Mouse (Mus musculus): Measurements from ENCODE around the gene Olfr370. TPM values are rescaled to one million over a fixed set of nuclear protein-coding genes. Genes with fewer than 3 reads are reported as not detected.
A peak's percentile ranks its signal among the peaks of the same experiment; 100 is the strongest.
"Not testable (repeated sequence)": the region's sequence is repeated elsewhere in the genome, so short reads cannot be mapped to it uniquely, and the experiment has no call there.

Gene Olfr370
- polyA plus RNA-seq, 2 experiments: not detected

- peaks cover under 1 to 15% of the 10 kb centered on the region in 2 experiments for H3K4me1 ChIP-seq (replicated peaks; ENCODE audit: control insufficient read depth in 2 of 2, insufficient read depth in 2 of 2, low read length in 1 of 2)
- no peak overlapping the region for H3K27ac ChIP-seq
- H3K36me3 ChIP-seq (replicated peaks; ENCODE audit: control insufficient read depth, insufficient read depth, low read depth): peaks cover 28% of the 10 kb centered on the region
- TF ChIP-seq EP300 (IDR thresholded peaks at IDR 0.05; ENCODE audit: low read depth): no peak
- TF ChIP-seq CTCF (IDR thresholded peaks at IDR 0.05; ENCODE audit: low read depth): no peak
- no peaks in the 10 kb centered on the region for H3K27me3 ChIP-seq (ENCODE audit: control insufficient read depth, insufficient read depth, low read length)
- WGBS (ENCODE audit: insufficient replicate concordance): 78% methylated on average over 13 of the region's 15 CpGs
- H3K4me3 ChIP-seq (ENCODE audit: insufficient read depth in 1 of 2, low read depth in 2 of 2, low read length in 2 of 2): no peak overlapping the region
- ATAC-seq (ENCODE audit: insufficient read depth) (no peak), DNase-seq (ENCODE audit: low read depth in 3 of 3, low spot score in 3 of 3) (no peak)
- H3K4me2 ChIP-seq (ENCODE audit: low read depth): no peak overlapping the region
- H3K9ac ChIP-seq (replicated peaks): no peak overlapping the region
- no peaks in the 10 kb centered on the region for H3K9me3 ChIP-seq (ENCODE audit: control insufficient read depth, low read length)
Observed at GRCm38 (mm10) chr8:83570272-83571000, 34.9 kb downstream of the Olfr370 start.

GRCm38 (mm10) chr8:83571001-83571340 is 35.4 kb downstream of the Olfr370 start:
- WGBS (ENCODE audit: insufficient replicate concordance): 72% methylated on average over 7 of the region's 7 CpGs
- not testable (repeated sequence) for H3K4me2 ChIP-seq (ENCODE audit: low read depth); H3K4me3 ChIP-seq (ENCODE audit: insufficient read depth in 1 of 2, low read depth in 2 of 2, low read length in 2 of 2); DNase-seq (ENCODE audit: low read depth in 3 of 3, low spot score in 3 of 3); H3K4me1 ChIP-seq (replicated peaks; ENCODE audit: control insufficient read depth in 2 of 2, insufficient read depth in 2 of 2, low read length in 1 of 2); H3K9ac ChIP-seq (replicated peaks); H3K27me3 ChIP-seq (ENCODE audit: control insufficient read depth, insufficient read depth, low read length); H3K27ac ChIP-seq; ATAC-seq (ENCODE audit: insufficient read depth); H3K9me3 ChIP-seq (ENCODE audit: control insufficient read depth, low read length)
- peaks cover 28% of the 10 kb centered on the region for H3K36me3 ChIP-seq (replicated peaks; ENCODE audit: control insufficient read depth, insufficient read depth, low read depth)

GRCm38 (mm10) chr8:83571791-83572190 is 36.2 kb downstream of the Olfr370 start:
- Histone ChIP-seq H3K4me2 (ENCODE audit: low read depth) (no peak overlapping the region), H3K9me3 (ENCODE audit: control insufficient read depth, low read length) (no peaks in the 10 kb centered on the region), H3K4me3 (ENCODE audit: insufficient read depth in 1 of 2, low read depth in 2 of 2, low read length in 2 of 2) (no peak overlapping the region), H3K4me1 (replicated peaks; ENCODE audit: control insufficient read depth in 2 of 2, insufficient read depth in 2 of 2, low read length in 1 of 2) (peaks cover 0 to 7% of the 10 kb centered on the region in 2 experiments; a peak in 2 of 4 replicates), H3K27me3 (ENCODE audit: control insufficient read depth, insufficient read depth, low read length) (no peaks in the 10 kb centered on the region), H3K27ac (no peak overlapping the region), H3K36me3 (replicated peaks; ENCODE audit: control insufficient read depth, insufficient read depth, low read depth) (peaks cover 28% of the 10 kb centered on the region), H3K9ac (replicated peaks) (no peak overlapping the region)
- no peak for DNase-seq (ENCODE audit: low read depth in 3 of 3, low spot score in 3 of 3)
- 87% methylated on average over 10 of the region's 10 CpGs for WGBS (ENCODE audit: insufficient replicate concordance)
- TF ChIP-seq CTCF (IDR thresholded peaks at IDR 0.05; ENCODE audit: low read depth) (no peak), EP300 (IDR thresholded peaks at IDR 0.05; ENCODE audit: low read depth) (no peak)
- no peak for ATAC-seq (ENCODE audit: insufficient read depth)

- Histone ChIP-seq H3K4me3 (ENCODE audit: insufficient read depth in 1 of 2, low read depth in 2 of 2, low read length in 2 of 2) (no peak overlapping the region), H3K9me3 (ENCODE audit: control insufficient read depth, low read length) (no peaks in the 10 kb centered on the region), H3K9ac (replicated peaks) (no peak overlapping the region), H3K27me3 (ENCODE audit: control insufficient read depth, insufficient read depth, low read length) (no peaks in the 10 kb centered on the region), H3K36me3 (replicated peaks; ENCODE audit: control insufficient read depth, insufficient read depth, low read depth) (peaks cover 28% of the 10 kb centered on the region), H3K4me1 (replicated peaks; ENCODE audit: control insufficient read depth in 2 of 2, insufficient read depth in 2 of 2, low read length in 1 of 2) (peaks cover 0 to 6% of the 10 kb centered on the region in 2 experiments; a peak in 2 of 4 replicates), H3K27ac (no peak overlapping the region), H3K4me2 (ENCODE audit: low read depth) (no peak overlapping the region)
- DNase-seq (ENCODE audit: low read depth in 3 of 3, low spot score in 3 of 3): no peak
- no peak for ATAC-seq (ENCODE audit: insufficient read depth)
- 56% methylated on average over 5 of the region's 5 CpGs for WGBS (ENCODE audit: insufficient replicate concordance)
- TF ChIP-seq CTCF (IDR thresholded peaks at IDR 0.05; ENCODE audit: low read depth) (no peak), EP300 (IDR thresholded peaks at IDR 0.05; ENCODE audit: low read depth) (no peak)
Observed at GRCm38 (mm10) chr8:83572246-83572812, 36.7 kb downstream of the Olfr370 start.

- Histone ChIP-seq H3K4me1 (replicated peaks; ENCODE audit: control insufficient read depth in 2 of 2, insufficient read depth in 2 of 2, low read length in 1 of 2) (no peaks in the 10 kb centered on the region; a peak in 1 of 4 replicates), H3K27ac (no peak overlapping the region), H3K36me3 (replicated peaks; ENCODE audit: control insufficient read depth, insufficient read depth, low read depth) (peaks cover 28% of the 10 kb centered on the region), H3K4me3 (ENCODE audit: insufficient read depth in 1 of 2, low read depth in 2 of 2, low read length in 2 of 2) (no peak overlapping the region), H3K4me2 (ENCODE audit: low read depth) (no peak overlapping the region), H3K9me3 (ENCODE audit: control insufficient read depth, low read length) (no peaks in the 10 kb centered on the region), H3K9ac (replicated peaks) (no peak overlapping the region), H3K27me3 (ENCODE audit: control insufficient read depth, insufficient read depth, low read length) (no peaks in the 10 kb centered on the region)
- ATAC-seq (ENCODE audit: insufficient read depth) (peak; percentile 16; the same call in 1 of the 2 replicates), DNase-seq (ENCODE audit: low read depth in 3 of 3, low spot score in 3 of 3) (no peak)
- TF ChIP-seq CTCF (IDR thresholded peaks at IDR 0.05; ENCODE audit: low read depth) (peak; percentile 43), EP300 (IDR thresholded peaks at IDR 0.05; ENCODE audit: low read depth) (no peak)
- WGBS (ENCODE audit: insufficient replicate concordance): 54% methylated on average over 18 of the region's 18 CpGs
Observed at GRCm38 (mm10) chr8:83573140-83573875, 37.7 kb downstream of the Olfr370 start.
